Comparison of ENCODE assay signal across 15 mouse cellular contexts in genomic region chr10:73700519-73701286, GRCm38 (mm10).
"Had no signal": no experiment of that assay in that cellular context is flagged by ENCODE, and none has a peak within 500 bp of the region (broad histone marks: within the 10 kb centered on the region; RNA-seq: fewer than 3 reads in every experiment).

No protein-coding gene starts in this region.

- H3K9ac ChIP-seq: kidney, embryonic 15.5 days; liver, embryonic 15.5 days; neural tube, embryonic 13.5 days; stomach, embryonic 15.5 days had no signal

- H3K27ac ChIP-seq: kidney, embryonic 15.5 days; left cerebral cortex, adult 2 months; limb, embryonic 10.5 days; liver, embryonic 15.5 days; neural tube, embryonic 13.5 days; stomach, embryonic 15.5 days had no signal

- ATAC-seq: lung, postnatal 0 days had no signal

- H3K4me3 ChIP-seq: kidney, embryonic 15.5 days; left cerebral cortex, adult 2 months; limb, embryonic 10.5 days; liver, embryonic 15.5 days; neural tube, embryonic 13.5 days; stomach, embryonic 15.5 days had no signal

- H3K4me2 ChIP-seq: kidney, embryonic 15.5 days; liver, embryonic 11.5 days; liver, embryonic 15.5 days; neural tube, embryonic 13.5 days; stomach, embryonic 15.5 days had no signal

- H3K4me1 ChIP-seq: kidney, embryonic 15.5 days; limb, embryonic 10.5 days; liver, embryonic 15.5 days; neural tube, embryonic 13.5 days; stomach, embryonic 15.5 days had no signal

- DNase-seq: kidney, adult 2 months; kidney, postnatal 14 days; lung, adult 2 months; lung, postnatal 36 days; right cerebral cortex, postnatal 4 days; spleen, adult 18-20 months; thymus, postnatal 4 days had no signal

- H3K27me3 ChIP-seq: kidney, embryonic 15.5 days; liver, embryonic 15.5 days; neural tube, embryonic 13.5 days; stomach, embryonic 15.5 days had no signal

- H3K9me3 ChIP-seq: kidney, embryonic 15.5 days; limb, embryonic 10.5 days; liver, embryonic 15.5 days; neural tube, embryonic 13.5 days; stomach, embryonic 15.5 days had no signal

- H3K36me3 ChIP-seq: kidney, embryonic 15.5 days; limb, embryonic 10.5 days; liver, embryonic 15.5 days; neural tube, embryonic 13.5 days; stomach, embryonic 15.5 days had no signal
